Mouse (Mus musculus) c-Kit-positive CD71-positive TER-119-positive erythroid progenitor cells, embryonic 14.5 days (primary cell): ENCODE results near the gene Prpsap1.

Source experiments
- DNase-seq: peaks from one replicate; pipeline ENCODE4 v3.0.0-alpha.2; 2013; ENCODE audit warnings: low spot score

The Prpsap1 gene

DNA sequence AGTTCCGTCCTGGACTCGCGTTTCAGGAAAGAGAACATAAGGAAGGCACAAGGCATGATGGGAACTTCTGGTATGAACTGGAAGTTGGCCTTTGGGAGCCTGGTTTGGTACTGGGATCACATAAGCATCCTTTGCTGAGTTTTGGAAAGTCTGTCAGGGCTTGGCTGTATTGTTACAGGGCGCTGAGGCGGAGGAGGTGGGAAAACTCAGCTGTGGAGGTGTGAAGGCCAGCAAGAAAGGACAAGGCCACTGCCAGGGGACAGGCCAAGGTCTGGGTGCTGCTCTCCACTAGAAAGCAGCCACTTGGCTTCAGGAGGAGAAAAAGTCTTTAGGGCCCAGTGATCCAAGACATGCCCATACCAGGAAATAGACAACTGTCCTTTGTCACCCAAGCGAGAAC, 50.7 kb downstream of the Prpsap1 start:
- no peak for DNase-seq

- no peak for DNase-seq
Measured at GRCm38 (mm10) chr11:116442867-116443177, 51.2 kb downstream of the Prpsap1 start.

DNA sequence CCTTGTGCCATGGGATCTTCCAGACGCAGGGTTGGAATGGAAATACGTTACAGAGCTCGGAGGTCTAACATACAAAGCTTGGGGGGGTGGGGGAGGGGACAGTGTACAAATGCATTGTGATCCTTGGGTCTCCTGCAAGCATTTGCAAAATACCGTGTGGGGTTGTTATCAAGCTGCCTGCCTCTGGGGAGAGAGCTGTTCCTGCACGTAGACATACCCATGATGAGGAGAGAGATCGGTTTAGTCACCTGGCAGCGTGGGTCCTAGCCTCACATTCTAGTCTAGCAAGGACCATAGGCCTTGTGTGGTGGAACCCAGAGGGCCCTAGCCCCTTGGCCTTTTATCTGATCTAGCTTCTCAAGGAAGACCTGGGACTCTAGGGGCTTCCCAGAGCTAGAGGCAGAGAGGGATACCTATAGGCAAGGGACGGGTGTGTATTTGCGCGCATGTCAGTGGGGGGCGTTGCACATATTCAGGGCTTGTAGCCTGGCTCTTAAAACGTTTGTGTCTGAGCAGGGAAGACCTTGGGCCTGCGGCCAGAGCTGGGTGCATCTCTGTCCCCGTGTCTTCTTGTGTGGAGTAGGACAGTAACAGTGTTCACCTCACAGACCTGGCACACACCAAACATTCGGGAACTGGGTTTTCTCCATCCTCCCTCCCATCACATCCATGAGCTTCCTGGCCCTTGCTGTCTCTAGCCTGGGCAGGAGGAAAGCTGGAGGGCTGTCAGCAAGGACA, 51.7 kb downstream of the Prpsap1 start:
- no peak for DNase-seq

GRCm38 (mm10) chr11:116440408-116441068, 53.5 kb downstream of the Prpsap1 start:
- DNase-seq, result no peak

- DNase-seq, result no peak
Measured at GRCm38 (mm10) chr11:116439269-116440240, 54.4 kb downstream of the Prpsap1 start.

DNA sequence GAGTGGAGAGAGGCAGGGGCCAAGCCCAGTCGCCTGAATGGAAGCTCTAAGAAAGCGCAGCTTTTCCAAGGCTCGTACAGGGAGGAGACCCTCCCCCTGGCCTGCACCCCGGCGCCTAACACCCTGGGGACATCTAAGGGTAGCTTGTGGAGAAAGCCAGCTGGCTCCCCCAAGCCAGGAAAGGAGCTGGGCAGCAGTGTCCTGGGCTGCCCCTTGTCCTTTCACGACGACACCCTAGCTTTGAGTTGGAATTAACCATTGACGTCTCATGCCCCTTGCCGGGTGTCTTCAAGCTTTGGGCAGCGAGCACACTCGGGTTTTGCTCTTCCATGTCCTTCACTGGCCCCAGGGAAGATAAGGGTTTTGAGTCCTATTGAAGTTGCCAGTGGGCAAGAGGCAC, 56.5 kb downstream of the Prpsap1 start:
- no peak for DNase-seq

- no peak for DNase-seq
Measured at GRCm38 (mm10) chr11:116436725-116437331, 57.2 kb downstream of the Prpsap1 start.

DNA sequence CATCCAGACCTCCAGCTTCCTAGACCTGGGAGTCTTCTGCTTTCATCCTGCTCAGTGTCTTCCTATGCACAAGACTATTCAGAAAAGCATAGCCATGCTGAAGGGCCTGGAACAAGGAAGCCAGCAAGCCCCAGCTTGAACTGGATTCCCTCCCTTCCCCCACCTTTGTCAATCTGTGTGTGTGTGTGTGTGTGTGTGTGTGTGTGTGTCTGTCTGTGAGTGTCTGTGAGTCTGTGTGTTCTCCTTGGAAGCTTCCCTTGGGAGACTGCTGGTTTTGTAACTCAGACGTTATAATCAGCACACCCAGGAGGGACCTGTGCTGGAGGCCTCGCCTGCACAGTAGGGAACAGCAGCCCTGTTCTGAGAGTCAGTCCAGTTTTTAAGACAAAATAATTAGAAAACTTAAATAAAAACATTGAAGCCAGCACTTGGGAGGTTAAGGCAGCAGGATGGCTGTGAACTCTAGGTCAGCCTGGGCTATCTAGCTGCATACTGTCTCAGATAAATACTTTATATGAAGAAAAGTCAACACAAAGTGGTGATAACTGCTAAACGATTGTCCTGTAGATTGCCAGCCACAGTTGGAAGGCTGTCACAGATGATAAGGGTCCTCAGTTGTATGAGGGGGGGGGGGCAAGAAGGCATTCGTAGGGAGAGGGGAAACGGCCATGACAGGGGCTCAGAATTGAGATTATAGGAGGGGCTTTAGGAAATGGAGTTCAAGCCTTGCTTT, 57.8 kb downstream of the Prpsap1 start:
- DNase-seq, result no peak

- DNase-seq, result no peak
Measured at GRCm38 (mm10) chr11:116434967-116435752, 58.8 kb downstream of the Prpsap1 start.

DNA sequence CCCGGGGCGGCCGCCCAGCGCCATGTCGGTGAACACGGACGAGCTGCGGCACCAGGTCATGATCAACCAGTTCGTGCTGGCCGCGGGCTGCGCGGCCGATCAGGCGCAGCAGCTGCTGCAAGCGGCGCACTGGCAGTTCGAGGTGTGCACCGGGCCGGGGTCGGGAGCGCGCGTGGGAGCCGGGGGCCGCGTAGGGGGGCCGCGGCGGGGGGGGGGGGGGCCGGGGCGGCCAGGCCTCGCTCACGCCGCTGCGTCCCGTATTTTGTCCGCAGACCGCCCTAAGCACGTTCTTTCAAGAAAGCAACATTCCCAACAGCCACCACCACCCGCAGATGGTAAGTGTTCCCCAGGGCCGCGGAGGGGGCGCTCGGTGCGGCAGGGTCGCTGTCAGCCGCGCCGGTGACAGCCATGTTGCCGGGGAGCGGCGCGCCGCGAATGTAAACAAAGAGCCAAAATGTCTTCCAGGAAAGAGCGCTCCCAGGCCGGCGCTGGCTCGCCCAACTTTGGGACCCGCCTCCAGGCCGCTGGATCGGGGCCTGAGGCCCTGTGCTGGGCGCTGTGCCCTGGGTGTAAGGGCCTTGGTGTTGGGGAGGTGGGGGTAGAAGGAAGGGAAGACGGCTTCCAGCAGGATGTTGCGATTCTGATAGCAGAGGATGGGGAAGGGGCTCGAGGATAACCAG, 59.6 kb downstream of the Prpsap1 start:
- peak; percentile 50 for DNase-seq

GRCm38 (mm10) chr11:116433356-116434286, 60.4 kb downstream of the Prpsap1 start, which contains the start of gene Ubald2:
Gene Ubald2, plus strand, starts transcription at chr11:116434094.
- peak; percentile 100 for DNase-seq

GRCm38 (mm10) chr11:116432593-116433355, 61.2 kb downstream of the Prpsap1 start:
- DNase-seq, result no peak

DNA sequence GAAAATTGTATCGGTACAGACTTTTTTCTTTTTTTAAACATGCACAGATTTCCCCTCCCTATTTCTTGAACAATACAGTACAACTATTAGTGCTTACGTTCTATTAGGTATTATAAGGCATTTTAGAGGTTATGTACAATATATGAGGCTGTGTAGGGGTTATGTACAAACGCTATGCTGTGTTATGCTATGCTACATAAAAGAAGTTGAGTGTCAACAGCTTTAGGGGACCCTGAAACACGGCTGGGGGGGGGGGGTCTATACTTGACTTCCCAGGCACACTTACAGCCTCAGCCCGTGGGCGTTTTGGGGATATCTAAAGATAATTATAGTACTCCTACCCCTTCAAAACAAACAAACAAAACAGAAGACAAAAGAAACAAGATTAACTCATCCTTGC, 61.9 kb downstream of the Prpsap1 start:
- no peak for DNase-seq

DNA sequence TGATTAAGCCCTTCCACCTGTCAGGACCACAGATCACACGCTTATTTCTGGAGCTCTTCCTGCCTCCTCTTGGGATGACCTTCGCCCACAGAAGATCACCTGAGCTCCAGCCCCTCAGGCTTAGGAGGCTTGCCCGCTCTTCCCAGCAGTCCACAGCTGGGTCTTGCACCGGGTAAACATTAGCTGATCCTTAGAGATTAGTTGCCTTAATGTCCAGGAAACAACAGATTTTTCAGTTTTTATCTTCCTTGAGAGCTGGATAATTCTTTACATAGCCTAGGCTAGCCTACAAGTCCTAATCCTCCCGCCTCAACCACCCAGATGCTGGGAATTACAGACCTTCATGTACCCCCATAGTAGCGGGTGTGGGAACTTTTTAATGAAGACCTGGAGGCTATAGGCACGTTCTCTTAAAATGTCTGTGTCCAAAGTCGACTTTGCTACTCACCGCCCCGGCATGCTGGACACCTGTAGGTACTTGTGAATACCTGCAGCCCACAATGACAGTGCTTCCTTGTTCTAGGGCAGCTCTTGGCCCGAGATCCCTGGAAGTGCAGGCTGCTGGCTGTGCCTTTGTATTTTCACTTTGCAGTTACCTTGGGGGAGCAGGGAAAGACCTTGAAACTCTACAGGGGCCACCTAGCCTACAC, 62.4 kb downstream of the Prpsap1 start:
- no peak for DNase-seq

GRCm38 (mm10) chr11:116430723-116431427, 63.1 kb downstream of the Prpsap1 start:
- peak; percentile 64 for DNase-seq

- DNase-seq, result no peak
Measured at GRCm38 (mm10) chr11:116429862-116430613, 64.0 kb downstream of the Prpsap1 start.
